Mouse (Mus musculus): Measurements from ENCODE around the gene Ildr1.

The Ildr1 gene

DNA sequence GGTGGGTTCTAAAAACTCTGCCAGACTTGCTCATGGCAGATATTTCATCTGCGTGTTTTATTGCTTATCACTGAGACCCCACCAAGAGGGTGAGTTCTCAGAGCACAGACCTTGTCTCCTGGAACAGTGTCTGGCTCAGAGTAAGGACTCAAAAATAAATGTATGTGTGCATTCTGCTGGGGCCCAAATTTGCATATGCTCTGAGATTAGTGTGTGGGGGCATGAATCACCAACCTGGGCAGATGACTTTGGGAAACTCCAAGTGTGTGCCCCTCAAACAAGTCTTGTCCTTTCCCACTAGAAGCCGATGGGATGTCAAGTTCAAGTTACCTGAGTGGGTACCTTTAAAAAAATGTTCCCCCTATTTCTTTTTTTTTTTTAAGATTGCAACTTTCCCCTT, 6.7 kb downstream of the Ildr1 start:
- DNase-seq (ENCODE audit: low spot score), result no peak

DNA sequence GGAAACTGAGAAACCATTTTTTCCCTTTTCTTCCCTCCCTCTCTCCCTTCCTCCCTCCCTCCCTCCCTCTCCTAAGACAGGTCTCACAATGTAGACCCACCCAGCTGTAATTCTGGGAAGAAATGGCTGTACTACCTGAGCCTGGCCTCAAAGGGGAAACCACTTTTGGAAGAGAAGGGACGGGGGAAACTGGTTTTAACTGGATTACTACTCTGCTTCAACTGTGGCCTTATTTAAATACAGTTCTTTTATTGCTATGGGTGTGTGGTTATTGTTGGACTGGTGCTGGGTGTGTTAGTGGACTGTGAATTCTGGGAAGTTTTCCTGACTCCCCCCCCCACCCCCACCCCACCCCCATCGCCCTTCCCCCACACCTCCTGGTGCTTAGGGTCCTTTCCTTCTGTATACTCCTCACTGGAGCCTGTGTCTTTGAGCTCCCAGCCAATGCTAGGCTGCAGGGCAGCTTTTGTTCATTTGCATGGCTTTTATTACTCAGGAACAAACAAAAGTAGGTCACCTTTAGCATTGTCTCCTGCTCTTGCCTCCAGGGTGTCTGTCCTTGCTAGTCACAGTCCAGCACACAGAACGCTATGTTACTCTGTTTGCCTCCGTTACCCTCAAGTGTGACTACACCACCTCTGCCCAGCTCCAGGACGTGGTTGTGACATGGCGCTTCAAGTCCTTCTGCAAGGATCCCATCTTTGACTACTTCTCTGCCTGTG, 14.1 kb downstream of the Ildr1 start:
- DNase-seq (ENCODE audit: low spot score), result no peak

- no peak for DNase-seq (ENCODE audit: low spot score)
These were observed 15.0 kb downstream of the Ildr1 start for GRCm38 (mm10) chr16:36708751-36709150.

DNA sequence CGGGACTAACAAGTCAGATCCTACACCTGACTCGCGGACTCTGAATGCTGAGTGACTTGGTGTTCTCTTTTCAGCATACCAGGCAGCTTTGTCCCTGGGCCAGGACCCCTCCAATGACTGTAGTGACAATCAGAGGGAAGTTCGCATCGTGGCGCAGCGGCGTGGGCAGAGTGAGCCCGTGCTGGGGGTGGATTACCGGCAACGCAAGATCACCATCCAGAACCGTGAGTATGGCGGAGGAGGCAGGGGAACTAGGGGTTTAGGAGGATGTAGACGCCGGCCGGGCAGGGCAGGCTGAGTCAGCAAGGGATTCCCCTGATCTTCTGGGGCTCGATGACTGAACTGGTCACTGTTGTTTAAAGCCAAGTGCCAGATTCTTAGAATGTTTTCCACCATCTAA, 15.6 kb downstream of the Ildr1 start:
- no peak for DNase-seq (ENCODE audit: low spot score)

- no peak for DNase-seq (ENCODE audit: low spot score)
These were observed 17.0 kb downstream of the Ildr1 start for GRCm38 (mm10) chr16:36710794-36711193.

DNA sequence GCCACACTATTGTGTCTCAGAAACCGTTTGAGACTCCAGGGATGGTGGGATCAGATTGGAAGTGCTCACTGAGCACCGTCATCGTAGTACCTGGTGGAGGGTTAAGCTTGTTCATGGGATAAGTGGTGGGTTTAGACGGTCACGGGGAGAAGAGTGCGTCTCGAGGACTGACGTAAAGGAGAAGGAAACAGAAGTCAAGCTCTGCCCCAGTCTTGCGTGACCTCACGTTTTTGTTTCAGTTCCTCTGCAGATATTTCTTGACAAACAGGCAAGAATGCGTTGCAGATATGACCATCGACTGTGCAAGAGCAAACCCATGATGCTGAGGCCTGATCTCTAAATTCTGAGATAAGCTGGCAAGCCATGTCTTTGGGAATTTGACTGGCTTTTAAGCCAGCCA, 18.0 kb downstream of the Ildr1 start:
- DNase-seq (ENCODE audit: low spot score), result no peak

DNA sequence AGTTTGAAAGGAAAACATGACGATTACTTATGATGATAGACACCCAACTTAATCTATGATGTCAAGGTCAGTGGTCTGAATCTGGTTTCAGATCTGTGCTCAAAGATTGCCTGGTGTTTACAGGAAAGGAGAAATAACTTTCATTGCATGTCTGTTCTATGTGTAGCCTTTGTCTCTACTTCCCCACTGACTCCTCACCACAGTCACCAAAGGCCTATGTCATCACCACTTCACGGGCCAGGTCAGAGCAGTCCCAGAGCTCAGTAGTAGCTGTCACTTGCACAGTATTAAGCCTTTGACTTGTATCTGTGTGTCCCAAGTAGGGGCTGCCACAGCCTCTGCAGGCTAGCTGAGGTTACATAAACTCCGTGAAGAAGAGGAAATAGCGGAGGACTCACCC, 23.7 kb downstream of the Ildr1 start:
- DNase-seq (ENCODE audit: low spot score), result no peak

GRCm38 (mm10) chr16:36718637-36719036, 24.9 kb downstream of the Ildr1 start:
- no peak for DNase-seq (ENCODE audit: low spot score)

GRCm38 (mm10) chr16:36720194-36721055, 26.6 kb downstream of the Ildr1 start:
- DNase-seq (ENCODE audit: low spot score), result no peak

DNA sequence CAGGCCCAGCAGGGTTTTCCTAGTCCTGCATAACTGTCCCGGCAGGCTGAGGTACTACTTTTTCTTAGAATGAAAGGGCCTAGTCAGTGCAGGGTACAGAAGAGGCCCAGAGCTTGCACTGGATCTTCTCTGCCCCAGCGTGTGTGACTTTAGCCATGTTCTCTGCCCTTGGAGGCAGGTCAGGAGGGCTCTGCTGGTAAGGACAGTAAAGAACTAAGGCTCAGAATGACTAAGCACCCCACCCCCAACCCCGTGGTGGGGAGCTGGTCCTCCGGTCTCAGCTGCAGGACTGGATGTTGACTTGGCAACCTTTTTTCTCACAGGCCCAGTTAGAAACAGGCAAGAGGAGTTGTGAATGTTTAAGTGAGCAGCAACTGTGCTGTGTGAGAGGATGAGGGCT, 29.0 kb downstream of the Ildr1 start:
- DNase-seq (ENCODE audit: low spot score), result no peak

GRCm38 (mm10) chr16:36723880-36724443, 30.2 kb downstream of the Ildr1 start:
- DNase-seq (ENCODE audit: low spot score), result no peak

DNA sequence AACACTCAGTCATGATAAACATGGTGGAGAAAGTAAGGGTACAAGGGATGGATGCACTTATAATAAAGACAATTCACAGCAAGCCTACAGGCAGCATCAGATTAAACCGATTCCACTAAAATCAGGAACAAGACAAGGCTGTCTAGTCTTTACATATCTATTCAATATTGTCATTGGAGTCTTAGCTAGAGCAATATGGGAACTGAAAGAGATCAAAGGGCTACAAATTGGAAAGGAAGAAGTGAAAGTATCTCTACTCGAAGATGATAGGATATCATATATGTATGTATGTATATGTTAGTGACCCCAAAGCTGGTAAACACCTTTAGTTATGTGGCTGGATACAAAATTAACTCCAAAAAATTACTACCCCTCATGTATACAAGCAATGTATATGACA, 35.2 kb downstream of the Ildr1 start:
- no peak for DNase-seq (ENCODE audit: low spot score)

DNA sequence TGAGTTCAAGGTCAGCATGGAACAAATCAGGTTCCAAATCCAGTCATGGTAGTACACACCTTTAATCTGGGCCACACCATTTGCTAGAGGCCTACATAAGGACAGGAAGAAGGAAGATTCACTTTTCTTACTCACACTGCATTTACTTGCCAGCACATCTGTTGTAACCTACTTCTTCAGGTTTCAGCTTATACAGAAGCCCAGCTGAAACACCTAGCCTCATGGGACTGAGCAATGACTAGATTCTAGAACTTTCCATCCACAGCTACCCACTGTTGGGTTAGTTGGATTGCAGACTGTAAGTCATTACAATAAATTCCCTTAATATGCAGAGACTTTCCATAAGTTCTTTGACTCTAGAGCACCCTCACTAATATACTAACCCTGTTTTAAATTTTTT, 38.8 kb downstream of the Ildr1 start:
- DNase-seq (ENCODE audit: low spot score), result no peak

- no peak for DNase-seq (ENCODE audit: low spot score)
These were observed 40.0 kb downstream of the Ildr1 start for GRCm38 (mm10) chr16:36733827-36734226.

DNA sequence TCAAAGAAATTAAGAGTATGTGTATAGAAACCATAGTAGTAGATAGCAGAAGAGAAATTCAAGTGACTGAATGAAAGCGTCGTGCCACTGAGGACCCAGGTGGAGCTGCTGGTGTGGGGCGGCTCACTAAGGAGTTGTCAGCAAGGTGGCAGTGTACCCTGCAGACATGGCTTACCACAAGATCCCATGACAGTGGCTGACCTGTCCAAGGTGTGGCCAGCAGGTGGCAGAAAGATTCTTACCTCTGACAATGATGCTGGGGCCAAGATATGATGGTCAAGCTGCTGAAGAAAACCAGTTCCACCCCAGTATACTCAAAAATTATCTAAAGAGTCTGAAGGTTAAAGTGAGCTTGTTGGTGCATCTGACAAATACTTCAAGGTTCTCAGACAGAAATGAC, 41.6 kb downstream of the Ildr1 start:
- no peak for DNase-seq (ENCODE audit: low spot score)

GRCm38 (mm10) chr16:36739404-36739930, 45.7 kb downstream of the Ildr1 start:
- DNase-seq (ENCODE audit: low spot score), result no peak

GRCm38 (mm10) chr16:36743580-36743979, 49.8 kb downstream of the Ildr1 start:
- DNase-seq (ENCODE audit: low spot score), result no peak

- no peak for DNase-seq (ENCODE audit: low spot score)
These were observed 53.3 kb downstream of the Ildr1 start for GRCm38 (mm10) chr16:36747068-36747467.

- DNase-seq (ENCODE audit: low spot score), result no peak
These were observed 54.0 kb downstream of the Ildr1 start for GRCm38 (mm10) chr16:36747767-36748166.

GRCm38 (mm10) chr16:36751979-36752378, 58.2 kb downstream of the Ildr1 start:
- DNase-seq (ENCODE audit: low spot score), result no peak

GRCm38 (mm10) chr16:36770191-36770771, 76.5 kb downstream of the Ildr1 start:
- no peak for DNase-seq (ENCODE audit: low spot score)

- DNase-seq (ENCODE audit: low spot score), result no peak
These were observed 77.1 kb downstream of the Ildr1 start for GRCm38 (mm10) chr16:36770830-36771229.

- no peak for DNase-seq (ENCODE audit: low spot score)
These were observed 77.5 kb downstream of the Ildr1 start for GRCm38 (mm10) chr16:36771244-36771643.
